In the genomic region with DNA sequence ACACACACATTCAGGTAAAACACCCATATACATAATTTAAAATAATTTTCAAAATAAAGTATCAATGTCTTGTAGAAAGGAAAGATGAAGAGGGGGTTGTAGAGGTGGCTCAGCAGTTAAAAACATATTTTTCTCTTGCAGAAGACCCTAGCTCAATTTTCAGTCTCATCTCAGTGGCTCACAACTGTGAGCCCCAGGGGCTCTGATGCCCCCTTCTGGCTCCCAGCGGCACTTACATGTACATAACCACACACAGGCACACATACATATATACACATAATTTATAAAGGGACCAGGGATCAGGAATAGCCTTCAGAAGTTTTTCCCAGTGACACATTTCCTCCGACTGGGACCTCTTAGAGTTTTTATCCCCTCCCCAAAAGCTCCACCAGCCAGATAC, we compare ENCODE assay signal across 17 mouse cellular contexts. TPM values are rescaled to one million over a fixed set of nuclear protein-coding genes. Genes with fewer than 3 reads are reported as not detected.
DNase-seq lines count a peak whose midpoint lies in the region; ATAC-seq and TF ChIP-seq lines count a peak whose summit lies in the region.
"Had no signal": no experiment of that assay in that cellular context is flagged by ENCODE, and none has a peak within 500 bp of the region (broad histone marks: within the 10 kb centered on the region; RNA-seq: fewer than 3 reads in every experiment).

No protein-coding gene starts in this region.

- peaks cover 24% of the 10 kb centered on the region for H3K4me1 ChIP-seq in heart, embryonic 10.5 days
- peaks cover 16% of the 10 kb centered on the region for H3K4me1 ChIP-seq in kidney, postnatal 0 days (replicated peaks; ENCODE audit: insufficient read depth, low read length)
- peaks cover 28% of the 10 kb centered on the region for H3K4me1 ChIP-seq in limb, embryonic 15.5 days

- TF ChIP-seq CTCF in kidney, postnatal 0 days (IDR thresholded peaks at IDR 0.05; ENCODE audit: low read depth), result 0 out of 2 replicates have a peak, but pooled peaks have one; percentile 2
- no peak; the same call in none of the 2 replicates for TF ChIP-seq CTCF in left cerebral cortex, adult 2 months (IDR thresholded peaks at IDR 0.05)

- 84% methylated on average over 2 of the region's 2 CpGs for WGBS in heart, embryonic 10.5 days
- WGBS in kidney, postnatal 0 days, result 91% methylated on average over 2 of the region's 2 CpGs
- WGBS in limb, embryonic 15.5 days, result 97% methylated on average over 2 of the region's 2 CpGs

- no peak overlapping the region for H3K9ac ChIP-seq in kidney, postnatal 0 days (ENCODE audit: low read depth, low read length)
- H3K9ac ChIP-seq in limb, embryonic 15.5 days, result no peak overlapping the region

- no peaks in the 10 kb centered on the region for H3K9me3 ChIP-seq in heart, embryonic 10.5 days
- H3K9me3 ChIP-seq in kidney, postnatal 0 days (replicated peaks; ENCODE audit: low read length), result no peaks in the 10 kb centered on the region
- no peaks in the 10 kb centered on the region for H3K9me3 ChIP-seq in limb, embryonic 15.5 days

- intact Hi-C loops in heart, postnatal 36 days (cut with DNase I), result loop anchor here (5.0 kb wide), 3 partner anchors 40 to 75 kb away; partner anchors contain the start of gene Pxdc1
- intact Hi-C loops in left cerebral cortex, adult 2 months (cut with DNase I), result loop anchor here (5.0 kb wide), 2 partner anchors 35 to 75 kb away; partner anchors contain the start of gene Pxdc1

- no peak for ATAC-seq in kidney, postnatal 0 days (replicated peaks; ENCODE audit: low FRiP score, low read depth)
- no peak for ATAC-seq in limb, embryonic 15.5 days (ENCODE audit: insufficient number of reproducible peaks, low FRiP score, low TSS enrichment, low read depth)

- no peaks in the 10 kb centered on the region for H3K27me3 ChIP-seq in heart, embryonic 10.5 days (ENCODE audit: insufficient read depth, poor library complexity, severe bottlenecking)
- H3K27me3 ChIP-seq in kidney, postnatal 0 days (ENCODE audit: insufficient read depth, low read length), result no peaks in the 10 kb centered on the region
- H3K27me3 ChIP-seq in limb, embryonic 15.5 days, result no peaks in the 10 kb centered on the region

- no peak overlapping the region for H3K4me2 ChIP-seq in kidney, postnatal 0 days (ENCODE audit: low read length)
- no peak overlapping the region for H3K4me2 ChIP-seq in limb, embryonic 15.5 days
- H3K4me2 ChIP-seq: midbrain, embryonic 11.5 days had no signal

- no peak overlapping the region for H3K4me3 ChIP-seq in heart, embryonic 10.5 days
- no peak overlapping the region for H3K4me3 ChIP-seq in kidney, postnatal 0 days (replicated peaks; ENCODE audit: low read depth, low read length)
- no peak overlapping the region for H3K4me3 ChIP-seq in limb, embryonic 15.5 days
- H3K4me3 ChIP-seq in left cerebral cortex, adult 2 months, result no peak overlapping the region

- no peaks in the 10 kb centered on the region for H3K36me3 ChIP-seq in heart, embryonic 10.5 days
- H3K36me3 ChIP-seq in kidney, postnatal 0 days (ENCODE audit: insufficient read depth, low read length), result no peaks in the 10 kb centered on the region
- H3K36me3 ChIP-seq in limb, embryonic 15.5 days, result no peaks in the 10 kb centered on the region

- no peak for DNase-seq in heart, embryonic 10.5 days (ENCODE audit: low spot score)
- no peak for DNase-seq in heart, postnatal 36 days
- no peak for DNase-seq in kidney, postnatal 0 days (ENCODE audit: low spot score)
- DNase-seq in kidney, postnatal 4 days, result no peak
- peak; percentile 8 for DNase-seq in R1 (ENCODE audit: low read depth, low spot score)
- DNase-seq in left cerebral cortex, adult 2 months (ENCODE audit: extremely low spot score in 1 of 2, low spot score in 2 of 2), result no peak
- no peak for DNase-seq in cerebellum, adult 11-12 months
- DNase-seq: adrenal gland, adult 2 months had no signal

- peak overlapping the region; percentile 80 for H3K27ac ChIP-seq in heart, embryonic 10.5 days
- 0 out of 2 replicates have a peak overlapping the region, but pooled peaks have one; percentile 55 for H3K27ac ChIP-seq in kidney, postnatal 0 days
- peak overlapping the region; percentile 72 for H3K27ac ChIP-seq in limb, embryonic 15.5 days
- H3K27ac ChIP-seq in left cerebral cortex, adult 2 months, result no peak overlapping the region

RNA-seq across cellular contexts. Expression of gene Fam50b, which starts 7.6 kb away (rescaled TPM):
- not detected in 2 replicates for polyA plus RNA-seq in heart, embryonic 10.5 days (2016; fragmentation: Nextera tagmentation; extraction: Ambion mirVana)
- not detected for total RNA-seq in heart, postnatal 36 days (2021)
- polyA plus RNA-seq in kidney, postnatal 0 days (2015; fragmentation: Nextera tagmentation; extraction: Ambion mirVana), result not detected in 2 replicates
- not detected in 2 replicates for polyA plus RNA-seq in limb, embryonic 15.5 days (2015; fragmentation: Nextera tagmentation; extraction: Ambion mirVana)
- total RNA-seq in left cerebral cortex, adult 2 months (2021), result not detected
- total RNA-seq: adrenal gland, adult 2 months; common myeloid progenitor, adult 5-6 weeks; hematopoietic stem cell, adult 5-6 weeks; left cerebral cortex, postnatal 14 days had no signal
- polyA plus RNA-seq: adrenal gland, adult 2 months; frontal cortex, adult 2 months; large intestine, adult 2 months; lung, adult 2 months; midbrain, embryonic 11.5 days; neural tube, embryonic 11.5 days had no signal
